Mouse (Mus musculus): ENCODE results near the gene Sdhaf2. TPM values are rescaled to one million over a fixed set of nuclear protein-coding genes. Genes with fewer than 3 reads are reported as not detected.
A peak's percentile ranks its signal among the peaks of the same experiment; 100 is the strongest.
"Not testable (repeated sequence)": the region's sequence is repeated elsewhere in the genome, so short reads cannot be mapped to it uniquely, and the experiment has no call there.

The Sdhaf2 gene
- 65.1 and 65.6 TPM in 2 replicates for polyA plus RNA-seq (2014; fragmentation: Nextera tagmentation; extraction: Ambion mirVana)

DNA sequence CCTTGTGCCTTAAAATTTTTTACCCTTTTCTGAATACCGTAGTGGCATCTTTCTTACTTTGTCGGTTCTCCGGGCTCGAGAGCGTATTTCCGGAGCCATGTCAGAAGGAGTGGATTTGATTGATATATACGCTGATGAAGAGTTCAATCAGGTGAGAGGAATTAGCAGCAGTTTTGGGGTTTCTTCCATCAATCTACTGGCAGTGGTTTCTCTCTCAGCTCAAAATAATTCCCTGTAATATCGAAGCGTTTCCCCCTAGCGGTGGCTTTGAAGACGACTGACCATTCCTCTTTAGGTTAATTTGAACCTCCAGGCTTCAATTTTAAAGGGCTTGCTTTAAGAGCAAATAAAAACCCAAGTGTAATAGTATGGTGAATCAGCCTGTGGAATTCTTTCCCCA lies at the start of gene Sdhaf2:
Sdhaf2 (minus strand) TSS at position 233 of the 400 bp plus-strand sequence.
- Histone ChIP-seq H3K36me3 (ENCODE audit: control insufficient read depth, insufficient read depth, low read length) (peaks cover 13% of the 10 kb centered on the region), H3K4me3 (ENCODE audit: low read length) (peak within 1 kb of the TSS; percentile 81), H3K9ac (ENCODE audit: low read depth, low read length) (peak within 1 kb of the TSS; percentile 97), H3K4me1 (ENCODE audit: control insufficient read depth, insufficient read depth, low read length) (peaks cover 15% of the 10 kb centered on the region), H3K27ac (ENCODE audit: low read depth, low read length) (peak within 1 kb of the TSS; percentile 97), H3K9me3 (ENCODE audit: control insufficient read depth, low read length) (no peaks in the 10 kb centered on the region), H3K27me3 (ENCODE audit: control insufficient read depth, insufficient read depth, low read length) (no peaks in the 10 kb centered on the region), H3K4me2 (replicated peaks; ENCODE audit: low read depth, low read length) (peak within 1 kb of the TSS; percentile 68)
- under 1% methylated on average over 11 of the region's 11 CpGs for WGBS
- ATAC-seq (ENCODE audit: low FRiP score, low TSS enrichment): no peak

DNA sequence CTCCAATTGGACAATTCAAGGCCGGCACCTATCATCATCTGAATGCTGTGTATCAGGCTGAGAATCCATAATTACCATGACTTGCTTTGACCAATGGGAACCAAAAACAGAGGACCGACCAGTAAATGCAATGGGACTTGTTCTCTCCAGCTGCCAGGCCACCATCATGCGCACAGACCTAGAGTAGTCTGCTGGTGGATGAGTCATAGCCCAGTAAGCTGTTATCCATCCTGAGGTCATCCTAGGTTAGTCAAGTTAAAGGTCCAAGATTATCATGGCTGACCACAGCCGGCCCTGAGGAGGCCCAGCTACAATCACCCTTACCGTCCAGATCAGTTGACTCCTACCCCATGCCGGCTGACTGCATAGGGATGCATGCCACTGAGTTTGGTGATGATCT lies 43.7 kb upstream of the Sdhaf2 start:
- H3K4me2 ChIP-seq (replicated peaks; ENCODE audit: low read depth, low read length): no peak overlapping the region
- 94% methylated on average over 6 of the region's 6 CpGs for WGBS
- H3K9me3 ChIP-seq (ENCODE audit: control insufficient read depth, low read length): no peaks in the 10 kb centered on the region
- no peak overlapping the region for H3K27ac ChIP-seq (ENCODE audit: low read depth, low read length)
- H3K4me1 ChIP-seq (ENCODE audit: control insufficient read depth, insufficient read depth, low read length): no peaks in the 10 kb centered on the region
- H3K27me3 ChIP-seq (ENCODE audit: control insufficient read depth, insufficient read depth, low read length): no peaks in the 10 kb centered on the region
- H3K4me3 ChIP-seq (ENCODE audit: low read length): no peak overlapping the region
- no peak overlapping the region for H3K9ac ChIP-seq (ENCODE audit: low read depth, low read length)
- ATAC-seq (ENCODE audit: low FRiP score, low TSS enrichment): no peak
- peaks cover 46% of the 10 kb centered on the region for H3K36me3 ChIP-seq (ENCODE audit: control insufficient read depth, insufficient read depth, low read length)

DNA sequence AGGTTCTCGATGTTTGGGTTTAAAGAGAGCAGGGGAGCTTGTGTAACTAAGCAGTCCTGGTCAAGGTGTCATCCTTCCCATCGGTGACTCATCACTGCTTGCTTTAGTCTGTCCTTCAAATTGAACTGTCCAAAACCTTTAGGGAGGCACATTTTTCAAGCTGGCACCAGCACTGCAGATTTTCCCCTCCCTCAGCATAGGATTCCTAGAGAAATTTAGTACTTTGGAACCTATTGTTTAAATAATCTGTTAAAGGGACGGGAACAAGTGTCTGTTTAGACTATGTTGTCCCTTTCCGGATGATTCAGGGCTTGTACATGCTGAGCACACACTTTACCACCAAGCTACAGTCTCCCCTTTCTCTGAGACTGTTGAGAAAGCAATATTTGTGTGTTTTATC lies 39.3 kb upstream of the Sdhaf2 start:
- Histone ChIP-seq H3K27me3 (ENCODE audit: control insufficient read depth, insufficient read depth, low read length) (no peaks in the 10 kb centered on the region), H3K4me3 (ENCODE audit: low read length) (no peak overlapping the region), H3K36me3 (ENCODE audit: control insufficient read depth, insufficient read depth, low read length) (peaks cover 6% of the 10 kb centered on the region; the same call in 1 of the 2 replicates), H3K4me2 (replicated peaks; ENCODE audit: low read depth, low read length) (no peak overlapping the region), H3K9ac (ENCODE audit: low read depth, low read length) (no peak overlapping the region), H3K27ac (ENCODE audit: low read depth, low read length) (no peak overlapping the region), H3K4me1 (ENCODE audit: control insufficient read depth, insufficient read depth, low read length) (0 out of 2 replicates have a peak, but pooled peaks cover 3% of the 10 kb centered on the region), H3K9me3 (ENCODE audit: control insufficient read depth, low read length) (no peaks in the 10 kb centered on the region)
- WGBS: 76% methylated on average over 4 of the region's 4 CpGs
- no peak for ATAC-seq (ENCODE audit: low FRiP score, low TSS enrichment)

DNA sequence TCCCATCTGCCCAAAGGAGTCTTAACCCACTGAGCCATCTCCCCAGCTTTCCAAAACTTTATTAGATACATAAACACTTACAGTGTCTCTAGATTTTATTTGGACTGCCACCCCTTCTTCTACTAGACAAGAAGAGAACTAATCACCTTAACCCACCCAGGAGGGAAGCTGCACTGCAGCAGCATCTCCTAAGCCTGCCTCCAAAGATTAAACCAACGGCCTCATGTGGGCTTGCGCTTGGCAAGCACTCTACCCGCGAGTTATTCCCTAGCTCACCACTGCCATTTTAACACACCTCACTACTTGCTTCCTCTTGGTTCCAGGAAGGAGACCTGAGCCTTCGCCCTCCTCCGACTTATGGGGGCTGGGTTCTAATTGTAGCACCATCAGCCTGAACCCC lies 38.3 kb upstream of the Sdhaf2 start:
- no peak overlapping the region for H3K4me3 ChIP-seq (ENCODE audit: low read length)
- no peaks in the 10 kb centered on the region for H3K27me3 ChIP-seq (ENCODE audit: control insufficient read depth, insufficient read depth, low read length)
- no peaks in the 10 kb centered on the region for H3K36me3 ChIP-seq (ENCODE audit: control insufficient read depth, insufficient read depth, low read length)
- H3K9ac ChIP-seq (ENCODE audit: low read depth, low read length): no peak overlapping the region
- no peaks in the 10 kb centered on the region for H3K9me3 ChIP-seq (ENCODE audit: control insufficient read depth, low read length)
- H3K27ac ChIP-seq (ENCODE audit: low read depth, low read length): no peak overlapping the region
- 83% methylated on average over 6 of the region's 6 CpGs for WGBS
- H3K4me1 ChIP-seq (ENCODE audit: control insufficient read depth, insufficient read depth, low read length): 0 out of 2 replicates have a peak, but pooled peaks cover 3% of the 10 kb centered on the region
- H3K4me2 ChIP-seq (replicated peaks; ENCODE audit: low read depth, low read length): no peak overlapping the region
- no peak for ATAC-seq (ENCODE audit: low FRiP score, low TSS enrichment)

DNA sequence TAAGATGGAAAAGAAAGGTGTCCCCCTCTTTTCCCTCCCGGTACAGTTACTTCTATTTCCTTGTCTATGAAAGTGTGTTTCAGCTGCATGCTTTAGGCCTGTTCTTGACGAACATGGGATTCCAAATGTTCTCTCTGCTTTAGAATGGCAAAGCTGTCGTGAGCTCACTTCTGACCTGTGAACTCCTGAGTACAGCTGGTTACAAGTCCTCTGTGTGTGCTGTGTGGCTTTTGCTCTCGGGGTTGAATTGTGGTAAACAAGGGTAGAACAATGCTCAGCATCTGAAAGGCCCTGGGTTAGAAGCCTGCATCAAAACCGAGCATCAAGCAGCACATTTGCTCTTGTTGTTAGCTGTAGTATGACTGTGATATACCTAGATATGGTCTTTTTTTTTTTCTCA lies 36.4 kb upstream of the Sdhaf2 start:
- Histone ChIP-seq H3K27ac (ENCODE audit: low read depth, low read length) (no peak overlapping the region; the same call in 1 of the 2 replicates), H3K4me3 (ENCODE audit: low read length) (no peak overlapping the region), H3K9ac (ENCODE audit: low read depth, low read length) (no peak overlapping the region), H3K9me3 (ENCODE audit: control insufficient read depth, low read length) (no peaks in the 10 kb centered on the region), H3K4me1 (ENCODE audit: control insufficient read depth, insufficient read depth, low read length) (0 out of 2 replicates have a peak, but pooled peaks cover 3% of the 10 kb centered on the region), H3K36me3 (ENCODE audit: control insufficient read depth, insufficient read depth, low read length) (no peaks in the 10 kb centered on the region), H3K27me3 (ENCODE audit: control insufficient read depth, insufficient read depth, low read length) (no peaks in the 10 kb centered on the region), H3K4me2 (replicated peaks; ENCODE audit: low read depth, low read length) (no peak overlapping the region)
- ATAC-seq (ENCODE audit: low FRiP score, low TSS enrichment): no peak
- 70% methylated on average over 5 of the region's 5 CpGs for WGBS

DNA sequence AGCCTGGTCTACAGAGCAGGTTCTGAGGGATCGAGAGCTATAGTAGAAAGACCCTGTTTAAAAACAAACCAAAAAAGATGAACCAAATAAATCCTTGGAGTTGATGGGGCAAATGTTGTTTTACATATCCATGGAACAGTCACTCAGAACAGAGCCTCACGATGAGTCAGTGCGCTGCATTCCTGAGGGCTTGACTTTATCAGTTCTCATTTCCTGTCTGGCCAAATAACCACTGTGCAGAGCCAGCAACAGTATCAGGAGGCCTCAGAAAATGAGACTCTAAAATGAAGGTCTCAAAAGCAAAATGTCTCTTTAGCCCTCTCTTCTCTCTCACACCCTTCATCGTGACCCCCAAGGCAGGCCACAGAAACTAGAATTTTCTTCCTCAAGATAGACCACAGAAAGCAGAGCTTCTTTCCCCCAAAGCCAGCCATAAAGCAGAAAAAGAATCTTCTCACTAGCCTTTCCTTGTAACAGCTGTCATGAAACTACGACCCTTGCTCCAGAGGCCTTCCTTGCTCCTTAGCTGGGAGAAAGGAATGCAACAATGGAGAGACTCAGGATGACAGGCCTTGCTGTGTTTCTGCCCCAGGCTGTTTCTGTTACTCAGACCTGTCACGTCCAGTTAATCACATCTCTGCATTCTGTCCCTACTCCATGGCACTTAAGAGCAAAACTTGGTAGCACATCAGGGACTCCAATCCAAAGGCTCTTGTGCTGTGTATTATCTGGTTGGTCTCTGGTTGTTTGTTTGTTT lies 35.8 kb upstream of the Sdhaf2 start:
- no peaks in the 10 kb centered on the region for H3K27me3 ChIP-seq (ENCODE audit: control insufficient read depth, insufficient read depth, low read length)
- no peak overlapping the region for H3K4me3 ChIP-seq (ENCODE audit: low read length)
- H3K36me3 ChIP-seq (ENCODE audit: control insufficient read depth, insufficient read depth, low read length): no peaks in the 10 kb centered on the region
- no peak overlapping the region for H3K9ac ChIP-seq (ENCODE audit: low read depth, low read length)
- peak overlapping the region; percentile 63 for H3K27ac ChIP-seq (ENCODE audit: low read depth, low read length)
- ATAC-seq (ENCODE audit: low FRiP score, low TSS enrichment): no peak
- 61% methylated on average over 6 of the region's 6 CpGs for WGBS
- no peak overlapping the region for H3K4me2 ChIP-seq (replicated peaks; ENCODE audit: low read depth, low read length)
- H3K9me3 ChIP-seq (ENCODE audit: control insufficient read depth, low read length): no peaks in the 10 kb centered on the region
- H3K4me1 ChIP-seq (ENCODE audit: control insufficient read depth, insufficient read depth, low read length): 0 out of 2 replicates have a peak, but pooled peaks cover 3% of the 10 kb centered on the region

DNA sequence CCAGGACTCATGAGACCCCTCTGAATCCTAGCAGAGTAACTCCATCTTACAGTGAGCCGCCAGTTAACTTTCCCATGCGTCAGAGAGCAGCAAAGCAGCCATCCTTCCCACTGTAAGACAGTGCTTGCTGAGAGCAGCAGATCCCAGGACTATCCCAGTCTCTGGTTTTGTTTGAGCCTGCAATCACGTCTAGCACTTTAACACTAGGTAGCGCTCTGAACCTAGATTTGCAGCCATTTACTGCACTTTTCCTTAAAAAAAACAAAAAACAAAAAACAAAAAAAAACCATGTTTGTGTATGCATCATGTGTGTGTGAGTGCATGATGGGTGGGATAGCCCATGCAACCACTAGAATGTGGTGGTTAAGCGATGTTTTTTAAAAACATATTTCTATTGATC lies 34.2 kb upstream of the Sdhaf2 start:
- H3K27me3 ChIP-seq (ENCODE audit: control insufficient read depth, insufficient read depth, low read length): no peaks in the 10 kb centered on the region
- ATAC-seq (ENCODE audit: low FRiP score, low TSS enrichment): no peak
- WGBS: 37% methylated on average over 5 of the region's 5 CpGs

DNA sequence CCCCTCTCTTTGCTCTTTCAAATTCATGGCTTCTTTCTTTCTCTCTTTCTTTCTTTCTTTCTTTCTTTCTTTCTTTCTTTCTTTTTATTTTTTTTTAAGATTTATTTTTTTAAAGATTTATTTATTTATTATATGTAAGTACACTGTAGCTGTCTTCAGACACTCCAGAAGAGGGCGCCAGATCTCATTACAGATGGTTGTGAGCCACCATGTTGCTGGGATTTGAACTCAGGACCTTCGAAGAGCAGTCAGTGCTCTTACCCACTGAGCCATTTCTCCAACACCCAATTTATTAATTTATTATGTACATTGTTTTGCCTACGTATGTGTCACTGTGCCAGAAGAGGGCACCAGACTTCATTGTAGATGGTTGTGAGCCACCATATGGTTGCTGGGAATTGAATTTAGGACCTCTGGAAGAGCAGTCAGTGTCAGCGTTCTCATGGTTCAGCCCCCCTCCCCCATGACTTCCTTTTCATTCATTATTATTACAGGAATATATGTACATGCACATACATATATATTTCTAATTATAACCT lies 32.0 kb upstream of the Sdhaf2 start:
- H3K9ac ChIP-seq (ENCODE audit: low read depth, low read length); H3K36me3 ChIP-seq (ENCODE audit: control insufficient read depth, insufficient read depth, low read length); H3K4me3 ChIP-seq (ENCODE audit: low read length); H3K9me3 ChIP-seq (ENCODE audit: control insufficient read depth, low read length); H3K27ac ChIP-seq (ENCODE audit: low read depth, low read length); H3K27me3 ChIP-seq (ENCODE audit: control insufficient read depth, insufficient read depth, low read length); H3K4me2 ChIP-seq (replicated peaks; ENCODE audit: low read depth, low read length); ATAC-seq (ENCODE audit: low FRiP score, low TSS enrichment): not testable (repeated sequence)
- 75% methylated on average over 4 of the region's 4 CpGs for WGBS
- peaks cover 12% of the 10 kb centered on the region; the same call in 1 of the 2 replicates for H3K4me1 ChIP-seq (ENCODE audit: control insufficient read depth, insufficient read depth, low read length)

More for the DNA sequence above, 34.2 kb upstream of the Sdhaf2 start:
- Histone ChIP-seq H3K36me3 (ENCODE audit: control insufficient read depth, insufficient read depth, low read length) (no peaks in the 10 kb centered on the region), H3K9me3 (ENCODE audit: control insufficient read depth, low read length) (no peaks in the 10 kb centered on the region), H3K4me3 (ENCODE audit: low read length) (no peak overlapping the region), H3K4me2 (replicated peaks; ENCODE audit: low read depth, low read length) (no peak overlapping the region), H3K4me1 (ENCODE audit: control insufficient read depth, insufficient read depth, low read length) (peaks cover 7% of the 10 kb centered on the region; the same call in 1 of the 2 replicates), H3K27ac (ENCODE audit: low read depth, low read length) (no peak overlapping the region), H3K9ac (ENCODE audit: low read depth, low read length) (no peak overlapping the region)

DNA sequence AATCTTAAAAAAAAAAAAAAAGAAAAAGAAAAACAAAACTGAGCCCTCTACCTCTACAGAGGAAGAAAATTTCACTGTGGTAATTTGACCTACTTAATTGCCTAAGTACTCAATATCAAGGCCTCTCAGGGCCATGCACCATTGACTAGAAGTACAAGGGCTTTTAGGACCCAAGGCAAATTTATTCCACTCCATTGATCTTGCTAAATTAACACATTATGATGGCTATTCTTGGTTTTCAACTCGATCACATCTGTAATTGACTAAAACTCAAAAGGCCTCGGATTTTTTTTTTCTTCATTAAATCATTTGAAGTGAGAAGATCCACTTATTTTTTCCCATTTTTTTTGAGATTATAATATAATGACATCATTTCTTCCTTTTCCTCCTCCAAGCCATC lies 31.5 kb upstream of the Sdhaf2 start:
- no peak for ATAC-seq (ENCODE audit: low FRiP score, low TSS enrichment)
- no peak overlapping the region for H3K9ac ChIP-seq (ENCODE audit: low read depth, low read length)
- H3K27me3 ChIP-seq (ENCODE audit: control insufficient read depth, insufficient read depth, low read length): no peaks in the 10 kb centered on the region
- no peak overlapping the region for H3K4me2 ChIP-seq (replicated peaks; ENCODE audit: low read depth, low read length)
- no peak overlapping the region for H3K27ac ChIP-seq (ENCODE audit: low read depth, low read length)
- H3K4me1 ChIP-seq (ENCODE audit: control insufficient read depth, insufficient read depth, low read length): peaks cover 12% of the 10 kb centered on the region; the same call in 1 of the 2 replicates
- H3K9me3 ChIP-seq (ENCODE audit: control insufficient read depth, low read length): no peaks in the 10 kb centered on the region
- H3K36me3 ChIP-seq (ENCODE audit: control insufficient read depth, insufficient read depth, low read length): no peaks in the 10 kb centered on the region
- no peak overlapping the region for H3K4me3 ChIP-seq (ENCODE audit: low read length)
- 44% methylated on average over 2 of the region's 2 CpGs for WGBS

Data from kidney, embryonic 14.5 days (tissue).